Comparison of ENCODE assay signal across 9 mouse cellular contexts in genomic region chr14:54785898-54786297, GRCm38 (mm10). TPM values are rescaled to one million over a fixed set of nuclear protein-coding genes. Genes with fewer than 3 reads are reported as not detected.
DNase-seq lines count a peak whose midpoint lies in the region; ATAC-seq and TF ChIP-seq lines count a peak whose summit lies in the region.
"Had no signal": no experiment of that assay in that cellular context is flagged by ENCODE, and none has a peak within 500 bp of the region (broad histone marks: within the 10 kb centered on the region; RNA-seq: fewer than 3 reads in every experiment).

No protein-coding gene starts in this region.

- H3K36me3 ChIP-seq in intestine, postnatal 0 days (ENCODE audit: control insufficient read depth, insufficient read depth) = no peaks in the 10 kb centered on the region
- no peaks in the 10 kb centered on the region for H3K36me3 ChIP-seq in spleen, adult 2 months (ENCODE audit: control insufficient read depth, insufficient read depth, low read length)

- no peaks in the 10 kb centered on the region for H3K9me3 ChIP-seq in intestine, postnatal 0 days (ENCODE audit: control insufficient read depth)

- peak; percentile 51 for DNase-seq in right cerebral cortex, adult 18-20 months
- no peak for DNase-seq in right cerebral cortex, postnatal 25 days
- DNase-seq in lung, postnatal 14 days = peak; percentile 79
- peak; percentile 23 to 54 for DNase-seq in spleen, adult 2 months (ENCODE audit: low read depth in 1 of 2, low spot score in 2 of 2)
- DNase-seq in frontal cortex, postnatal 36 days (ENCODE audit: low spot score in 2 of 2) = no peak

- no peak overlapping the region for H3K27ac ChIP-seq in bone marrow macrophage, adult 2 months (ENCODE audit: insufficient read depth, low read depth, low read length)
- peak overlapping the region; percentile 74 for H3K27ac ChIP-seq in intestine, postnatal 0 days (ENCODE audit: low read depth, low read length)
- no peak overlapping the region for H3K27ac ChIP-seq in spleen, adult 2 months (ENCODE audit: insufficient read depth, low read length)

- H3K4me1 ChIP-seq in bone marrow macrophage, adult 2 months (ENCODE audit: control insufficient read depth, insufficient read depth, low read length) = 0 out of 2 replicates have a peak, but pooled peaks cover 2% of the 10 kb centered on the region
- no peaks in the 10 kb centered on the region for H3K4me1 ChIP-seq in intestine, postnatal 0 days (replicated peaks; ENCODE audit: control insufficient read depth, insufficient read depth, low read length)
- no peaks in the 10 kb centered on the region for H3K4me1 ChIP-seq in spleen, adult 2 months (ENCODE audit: control insufficient read depth, insufficient read depth, insufficient read length)

- H3K4me3 ChIP-seq in bone marrow macrophage, adult 2 months (ENCODE audit: insufficient read depth, low read length) = no peak overlapping the region
- 0 out of 2 replicates have a peak overlapping the region, but pooled peaks have one; percentile 14 for H3K4me3 ChIP-seq in intestine, postnatal 0 days (ENCODE audit: low read depth, low read length)
- H3K4me3 ChIP-seq in spleen, adult 2 months (ENCODE audit: extremely low read depth, insufficient read depth, insufficient read length) = no peak overlapping the region

- TF ChIP-seq CTCF in bone marrow macrophage, adult 2 months (IDR thresholded peaks at IDR 0.05; ENCODE audit: low read depth, low read length) = peak; percentile 81
- peak; percentile 87 for TF ChIP-seq CTCF in intestine, postnatal 0 days (IDR thresholded peaks at IDR 0.05; ENCODE audit: low read depth)
- peak; percentile 19; the same call in 1 of the 2 replicates for TF ChIP-seq CTCF in spleen, adult 2 months (IDR thresholded peaks at IDR 0.05; ENCODE audit: extremely low read depth, insufficient read depth, insufficient read length, insufficient replicate concordance)

- H3K9ac ChIP-seq in intestine, postnatal 0 days (ENCODE audit: low read depth, low read length) = no peak overlapping the region

- peak; percentile 57; the same call in 1 of the 2 replicates for ATAC-seq in erythroid progenitor cell, adult 5-6 weeks (replicated peaks; ENCODE audit: low FRiP score, poor library complexity, severe bottlenecking)
- peak; percentile 50 for ATAC-seq in intestine, postnatal 0 days

- H3K4me2 ChIP-seq in intestine, postnatal 0 days (replicated peaks; ENCODE audit: low read depth) = peak overlapping the region; percentile 43

- WGBS in intestine, postnatal 0 days = 45% methylated on average over 4 of the region's 4 CpGs
- 62% methylated on average over 4 of the region's 4 CpGs for WGBS in spleen, adult 2 months

- TF ChIP-seq POLR2A in bone marrow macrophage, adult 2 months (IDR thresholded peaks at IDR 0.05; ENCODE audit: borderline replicate concordance, low read depth, low read length) = no peak
- no peak for TF ChIP-seq POLR2A in spleen, adult 2 months (IDR thresholded peaks at IDR 0.05; ENCODE audit: low read depth, low read length)

- H3K27me3 ChIP-seq in intestine, postnatal 0 days (replicated peaks; ENCODE audit: control insufficient read depth, insufficient read depth, low read length) = no peaks in the 10 kb centered on the region
- peaks cover 8% of the 10 kb centered on the region; the same call in 1 of the 2 replicates for H3K27me3 ChIP-seq in spleen, adult 2 months (ENCODE audit: control insufficient read depth, insufficient read depth, low read length)

RNA-seq across cellular contexts. Expression of gene Slc7a8, which starts 4.2 kb away (rescaled TPM):
- polyA plus RNA-seq in bone marrow macrophage, adult 2 months (2012; ENCODE audit: insufficient read depth, insufficient read length, missing spikeins) = 35.7 and 42.6 TPM in 2 replicates
- total RNA-seq in erythroid progenitor cell, adult 5-6 weeks (2015; ENCODE audit: low replicate concordance) = 7.1 and 11.9 TPM in 2 replicates
- total RNA-seq in erythroid progenitor cell, adult 5-6 weeks (2017; ENCODE audit: low replicate concordance) = 2.6 and 3.0 TPM in 2 replicates
- 34.2 and 36.9 TPM in 2 replicates for polyA plus RNA-seq in intestine, postnatal 0 days (2015; fragmentation: Nextera tagmentation; extraction: Ambion mirVana)
- polyA plus RNA-seq in spleen, adult 2 months (2012; rRNA removed) = 10.8 and 13.3 TPM in 2 replicates

RNA-seq across cellular contexts. Expression of gene Rnf212b, which starts 28.0 kb away (rescaled TPM):
- polyA plus RNA-seq in bone marrow macrophage, adult 2 months (2012; ENCODE audit: insufficient read depth, insufficient read length, missing spikeins) = not detected in 2 replicates
- total RNA-seq in erythroid progenitor cell, adult 5-6 weeks (2015; ENCODE audit: low replicate concordance) = not detected in 2 replicates
- not detected in 2 replicates for total RNA-seq in erythroid progenitor cell, adult 5-6 weeks (2017; ENCODE audit: low replicate concordance)
- polyA plus RNA-seq in intestine, postnatal 0 days (2015; fragmentation: Nextera tagmentation; extraction: Ambion mirVana) = not detected in 2 replicates
- not detected in 2 replicates for polyA plus RNA-seq in spleen, adult 2 months (2012; rRNA removed)
- polyA plus RNA-seq: large intestine, adult 2 months had no signal

Comparison
In these comparisons a context has a peak if more than half of its experiments do, and no peak if none do; other contexts are left out.
1. DNase-seq: peak in right cerebral cortex, adult 18-20 months (single experiment), lung, postnatal 14 days (single experiment) and spleen, adult 2 months (2 of 2); none in right cerebral cortex, postnatal 25 days (single experiment) and frontal cortex, postnatal 36 days (0 of 2).
2. CTCF ChIP-seq: peak in every context shown above with its lines; median percentile 87 in intestine, postnatal 0 days; 81 in bone marrow macrophage, adult 2 months; 19 in spleen, adult 2 months.